Mouse (Mus musculus): ENCODE results near the gene Macf1.

The Macf1 gene

DNA sequence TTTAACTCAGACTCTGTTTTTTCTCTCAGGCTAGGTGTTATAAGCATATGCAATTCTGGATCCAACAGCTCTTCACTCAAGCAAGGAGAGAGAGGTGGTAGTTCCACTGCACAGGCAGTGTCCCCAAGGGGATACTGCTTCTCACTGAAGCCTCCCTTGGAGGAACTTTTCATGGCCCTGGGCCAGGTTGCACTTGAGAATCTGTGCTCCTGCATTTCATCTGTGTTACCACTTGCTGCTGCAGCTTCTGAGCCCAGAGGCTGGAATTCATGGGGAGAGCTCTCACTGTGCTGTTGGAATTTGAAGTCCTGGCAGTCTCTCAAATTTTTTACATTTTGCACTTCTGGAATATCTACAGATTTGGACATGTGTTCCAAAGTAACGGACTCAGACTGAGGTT lies 274.4 kb downstream of the Macf1 start:
- DNase-seq (ENCODE audit: low spot score in 2 of 2): no peak

DNA sequence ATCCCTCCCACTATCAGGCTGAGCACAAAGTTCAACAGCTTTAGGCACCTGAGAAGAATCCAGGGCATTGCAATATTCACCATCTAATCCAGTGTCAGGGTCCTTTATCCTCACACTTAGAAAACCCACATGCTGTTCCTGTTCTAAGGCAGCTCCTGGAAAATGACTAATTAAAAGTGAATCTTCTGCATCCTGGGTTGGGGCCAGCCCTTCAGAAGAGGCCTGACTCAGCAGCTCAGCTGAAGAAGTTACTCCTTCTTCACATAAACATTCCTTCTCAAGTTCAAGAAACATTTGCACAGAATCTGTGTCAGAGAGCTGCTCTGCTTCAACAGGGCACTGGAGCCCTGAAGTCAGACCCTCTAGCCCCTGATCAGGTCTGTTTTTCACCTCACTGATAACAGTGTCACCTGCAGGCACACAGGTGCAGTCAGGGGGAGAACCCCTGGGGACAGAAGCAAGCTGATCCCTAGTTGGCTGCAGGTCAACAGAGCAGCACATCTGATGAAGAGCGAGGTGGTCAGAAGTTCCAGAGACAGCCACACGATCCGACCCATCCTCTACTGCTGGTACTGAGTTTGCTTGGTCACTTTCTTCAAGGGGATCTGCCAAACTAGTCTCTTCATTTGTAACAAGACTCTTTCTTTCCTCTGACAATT lies 275.0 kb downstream of the Macf1 start:
- DNase-seq (ENCODE audit: low spot score in 2 of 2): no peak

DNA sequence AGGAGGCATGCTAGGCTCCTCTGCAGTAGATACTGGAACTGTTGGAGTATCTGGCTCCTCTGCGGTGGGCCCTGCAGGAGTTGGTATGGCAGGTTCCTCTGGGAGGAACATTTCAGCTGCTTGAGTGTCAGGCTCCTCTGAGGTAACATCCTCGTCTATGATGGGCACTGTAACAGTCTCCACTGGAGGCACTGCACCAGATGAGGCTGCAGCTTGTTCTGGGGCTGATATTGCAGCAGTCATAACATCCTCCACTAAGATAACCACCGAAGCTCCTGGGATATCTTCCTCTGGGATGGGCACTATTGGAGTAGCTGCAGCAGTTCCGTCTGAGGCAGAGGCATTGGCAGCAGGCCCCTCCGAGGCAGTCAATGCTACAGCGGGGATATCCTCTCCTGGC lies 276.4 kb downstream of the Macf1 start:
- no peak for DNase-seq (ENCODE audit: low spot score in 2 of 2)

DNA sequence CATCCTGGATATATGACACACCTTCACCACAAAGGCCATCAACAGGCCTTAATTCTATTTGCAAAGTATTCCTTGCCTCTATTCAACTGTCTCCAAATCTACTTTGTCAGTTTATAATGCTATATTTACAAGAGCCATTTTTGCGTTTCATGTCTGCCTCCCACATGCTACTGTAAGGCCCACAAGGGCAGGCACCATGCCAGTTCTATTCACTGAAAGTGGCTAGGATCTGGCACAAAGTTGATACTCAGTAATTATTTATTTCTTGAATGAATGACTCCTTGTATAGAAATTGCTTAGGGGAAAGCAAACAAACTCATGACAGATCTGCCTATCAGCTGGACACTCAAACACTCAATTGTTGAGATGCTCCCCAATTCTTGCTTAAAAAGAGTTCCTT lies 280.1 kb downstream of the Macf1 start:
- no peak for DNase-seq (ENCODE audit: low spot score in 2 of 2)

DNA sequence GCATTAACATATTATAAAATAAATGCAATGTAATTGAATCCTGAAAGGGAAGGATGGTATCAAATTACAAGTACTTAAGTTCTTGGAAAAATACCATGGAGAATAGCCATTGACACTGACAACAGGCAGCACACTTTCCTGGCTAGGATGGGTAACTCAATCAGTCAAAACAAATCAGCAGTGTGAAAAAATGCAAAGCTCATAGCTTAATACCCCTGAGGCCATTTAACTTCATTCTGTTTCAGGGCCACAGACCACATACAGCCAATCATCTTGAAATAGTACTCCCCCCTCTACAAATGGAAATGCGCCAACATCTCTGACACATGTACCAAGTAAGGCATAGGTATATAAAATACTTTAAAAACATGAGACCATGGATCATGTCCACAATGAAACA lies 281.9 kb downstream of the Macf1 start:
- no peak for DNase-seq (ENCODE audit: low spot score in 2 of 2)

DNA sequence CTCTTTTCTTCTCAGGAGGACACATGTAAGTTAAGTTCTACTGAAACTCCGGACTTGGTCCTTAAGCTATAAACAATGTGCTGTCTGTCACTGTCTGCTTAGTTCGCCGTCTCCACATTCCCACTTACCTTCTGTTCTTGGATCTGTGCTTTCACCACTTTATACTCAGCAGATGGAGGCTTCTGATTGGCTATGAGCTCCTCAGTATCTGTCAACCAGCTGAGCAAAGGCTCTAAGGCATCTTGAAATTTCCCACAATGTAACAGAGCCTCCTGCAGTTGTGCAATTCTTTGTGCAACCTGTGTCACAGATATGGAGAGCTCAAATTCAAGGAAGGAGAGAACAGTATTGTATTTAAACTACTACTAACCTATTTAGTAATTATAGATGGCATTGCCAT lies 282.9 kb downstream of the Macf1 start:
- DNase-seq (ENCODE audit: low spot score in 2 of 2): no peak

DNA sequence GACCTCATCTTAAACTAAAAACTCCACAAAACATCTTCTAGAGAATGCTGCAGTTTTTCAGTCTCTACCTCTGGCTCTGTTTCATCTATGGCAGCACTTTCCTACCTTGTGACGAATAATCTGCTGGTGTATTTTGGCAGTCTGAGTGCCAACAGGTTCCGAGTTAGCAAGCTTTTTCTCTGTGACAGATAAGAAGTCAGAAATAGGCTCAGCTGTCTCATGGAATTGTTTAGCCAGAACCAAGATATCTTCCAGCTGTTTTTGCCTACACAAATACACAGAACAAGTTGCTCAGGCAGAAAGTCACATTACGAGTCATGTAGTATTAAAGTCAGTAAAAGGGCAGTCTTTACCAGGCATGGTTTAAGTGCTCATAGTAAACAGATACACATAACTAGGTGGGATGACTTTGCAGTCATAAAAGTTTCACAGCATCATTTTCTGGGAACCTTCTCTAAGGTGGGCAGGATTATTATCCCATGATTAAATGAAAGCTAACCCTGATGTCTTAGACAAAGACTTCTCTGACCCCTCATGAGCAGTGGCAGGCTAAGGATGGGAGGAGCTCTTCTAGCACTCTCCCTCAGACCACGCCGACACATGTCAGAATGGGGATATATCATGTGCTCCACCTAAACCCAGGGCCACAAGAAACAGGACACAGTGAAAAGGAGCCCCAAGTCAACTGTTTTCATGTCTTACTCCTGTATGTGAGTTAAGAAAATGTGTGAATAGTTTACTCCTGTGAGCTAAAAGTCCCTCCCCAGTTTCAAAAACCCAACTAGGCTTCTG lies 286.3 kb downstream of the Macf1 start:
- DNase-seq (ENCODE audit: low spot score in 2 of 2): no peak

DNA sequence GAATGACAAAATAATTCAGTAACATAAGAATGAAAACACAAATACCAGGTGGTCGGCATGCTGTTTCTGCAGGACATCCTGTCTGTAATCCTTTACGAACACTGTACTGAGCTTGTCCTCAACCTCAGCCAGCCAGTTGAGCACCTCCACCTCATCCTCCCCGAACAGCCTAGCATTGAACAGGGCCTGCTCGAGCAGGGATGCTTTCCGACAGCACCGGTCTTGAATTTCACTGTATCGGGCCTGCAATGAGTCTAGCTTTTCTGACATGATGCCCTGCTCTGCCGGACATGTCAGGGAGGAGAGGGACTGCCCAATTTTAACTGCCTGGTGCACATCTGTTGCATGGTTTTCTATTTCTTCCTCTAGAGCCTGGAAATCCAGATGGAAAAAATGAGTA lies 287.1 kb downstream of the Macf1 start:
- no peak for DNase-seq (ENCODE audit: low spot score in 2 of 2)

DNA sequence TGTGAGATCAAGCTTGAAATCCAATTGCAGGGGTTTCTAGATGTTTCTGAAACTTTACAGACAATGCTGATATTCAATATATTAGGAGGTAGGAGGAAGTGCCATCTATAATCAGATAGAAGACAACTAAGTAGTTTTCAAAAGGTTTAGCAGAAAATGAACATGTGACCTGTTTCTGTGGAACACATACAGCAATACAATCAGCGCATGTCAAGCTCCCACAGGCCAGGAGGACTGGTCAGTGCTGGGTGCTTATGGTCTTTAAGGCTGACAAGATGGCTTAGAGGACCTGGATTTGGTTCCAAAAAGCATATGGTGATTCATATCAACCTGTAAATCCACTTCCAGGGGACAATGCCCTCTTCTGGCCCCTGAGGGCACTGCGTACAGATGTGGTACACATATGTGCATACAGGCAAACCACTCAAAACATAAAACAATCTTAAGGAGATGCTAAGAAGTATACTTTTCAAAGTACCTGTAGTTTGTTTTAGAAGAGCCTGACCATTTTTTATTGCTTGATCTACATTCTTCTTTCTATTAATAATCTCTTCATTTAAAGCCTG lies 288.6 kb downstream of the Macf1 start:
- DNase-seq (ENCODE audit: low spot score in 2 of 2): no peak

DNA sequence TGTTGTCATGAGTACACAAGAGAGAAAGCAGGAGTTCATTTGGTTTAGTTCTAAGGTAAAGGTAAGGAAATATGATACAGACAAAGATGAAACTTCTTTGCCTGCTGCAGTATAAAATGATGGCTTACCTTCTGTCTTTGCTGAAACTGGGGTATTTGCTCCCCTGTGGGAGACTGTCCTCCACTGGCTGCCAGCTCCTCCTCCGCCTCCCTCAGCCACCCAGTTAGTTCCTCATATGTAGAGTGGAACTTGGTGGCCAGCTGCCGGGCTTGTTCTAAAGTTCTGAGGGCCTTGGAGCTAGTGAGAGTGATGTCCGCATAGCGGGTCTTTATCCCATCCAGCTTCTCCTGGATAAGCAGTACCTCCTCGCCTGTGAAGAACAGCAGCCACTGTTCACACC lies 289.3 kb downstream of the Macf1 start:
- DNase-seq (ENCODE audit: low spot score in 2 of 2): no peak

DNA sequence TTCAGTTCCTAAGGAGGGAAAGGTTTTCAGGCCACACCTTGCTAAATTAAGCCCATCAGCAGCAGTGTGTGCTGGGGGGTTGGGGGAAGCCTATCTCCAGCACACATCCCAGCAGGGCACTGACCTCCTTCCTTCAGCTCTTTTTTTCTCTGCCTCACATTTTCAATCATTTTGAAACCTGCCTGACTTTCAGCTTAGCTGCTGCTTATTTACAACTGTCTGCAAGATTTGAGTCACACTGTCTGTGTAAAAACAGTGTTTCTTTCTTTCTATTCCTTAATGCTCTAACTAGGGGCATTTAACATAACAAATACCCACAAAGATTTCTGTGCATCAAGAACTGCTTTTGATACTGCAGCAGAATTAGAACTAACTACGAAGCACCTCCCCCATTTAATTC lies 289.9 kb downstream of the Macf1 start:
- no peak for DNase-seq (ENCODE audit: low spot score in 2 of 2)

DNA sequence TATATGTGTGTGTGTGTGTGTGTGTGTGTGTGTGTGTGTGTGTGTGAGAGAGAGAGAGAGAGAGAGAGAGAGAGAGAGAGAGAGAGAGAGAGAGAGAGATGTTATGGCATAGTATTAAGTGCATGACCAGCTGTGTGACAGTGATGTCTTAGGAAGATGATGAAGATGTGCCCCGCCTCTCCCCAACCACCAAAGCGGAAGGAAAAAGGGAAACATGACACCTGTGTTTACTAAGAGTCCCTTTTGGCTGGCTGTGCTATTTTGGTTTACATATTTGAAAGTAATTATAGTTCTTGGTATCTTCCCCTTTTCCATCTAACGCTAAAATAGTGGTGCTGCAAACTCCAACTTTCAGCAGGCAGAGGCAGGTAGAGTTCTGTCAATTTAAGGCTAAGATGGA lies 291.2 kb downstream of the Macf1 start:
- DNase-seq (ENCODE audit: low spot score in 2 of 2): no peak

DNA sequence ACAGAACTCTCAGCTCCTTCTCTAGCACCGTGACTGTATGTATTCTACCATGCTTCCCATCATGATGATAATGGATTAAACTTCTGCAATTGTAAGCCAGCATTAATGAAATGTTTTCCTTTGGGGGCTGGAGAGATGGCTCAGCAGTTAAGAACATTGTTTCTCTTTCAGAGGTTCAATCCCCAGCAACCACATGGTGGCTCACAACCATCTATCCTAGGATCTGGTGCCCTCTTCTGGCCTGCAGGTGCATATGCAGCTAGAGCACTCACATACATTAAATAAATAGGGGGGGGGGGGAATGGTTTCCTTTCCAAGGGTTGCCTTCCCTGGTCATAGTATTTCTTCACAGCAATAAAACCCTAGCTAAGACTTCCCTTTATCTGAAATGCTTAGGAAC lies 292.0 kb downstream of the Macf1 start:
- peak in 1 of 2 experiments; percentile 25 for DNase-seq (ENCODE audit: low spot score in 2 of 2)

DNA sequence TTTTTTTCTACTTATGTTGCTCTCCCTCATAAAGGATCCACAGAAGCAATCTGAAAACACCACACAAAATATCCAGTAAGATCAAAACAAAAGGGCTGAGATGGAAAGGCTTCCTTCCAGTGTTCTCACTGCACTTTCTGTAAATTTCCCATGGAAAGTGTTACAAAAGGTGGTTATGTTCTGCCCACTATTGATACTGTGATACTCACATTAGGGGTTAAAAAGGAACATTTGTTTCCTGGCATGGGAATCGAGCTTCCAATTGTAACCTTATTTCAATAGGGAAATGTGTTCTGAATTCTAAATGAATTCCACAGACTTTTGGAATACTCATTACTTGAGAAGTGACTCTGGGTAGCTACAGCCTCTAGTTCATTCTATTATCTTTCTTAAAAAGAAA lies 299.1 kb downstream of the Macf1 start:
- DNase-seq (ENCODE audit: low spot score in 2 of 2): no peak

DNA sequence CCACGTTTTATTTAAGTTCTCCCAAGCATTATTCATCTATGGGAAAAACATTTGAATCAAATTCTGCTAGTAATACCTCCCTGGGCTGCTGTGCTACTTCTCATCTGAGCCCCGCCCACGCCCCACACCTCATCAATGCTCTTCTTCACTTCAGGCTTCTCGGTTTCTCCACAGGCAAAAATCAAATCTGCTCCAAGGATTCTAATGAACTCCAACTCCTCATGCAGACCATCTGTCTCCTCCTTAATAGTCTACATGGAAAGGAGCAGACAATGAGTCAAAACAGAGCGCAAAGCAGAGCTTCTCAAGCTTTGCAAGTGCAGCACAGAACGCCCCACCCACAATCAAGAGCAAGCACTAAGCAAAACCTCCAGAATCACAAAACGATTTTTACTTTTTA lies 301.0 kb downstream of the Macf1 start:
- DNase-seq (ENCODE audit: low spot score in 2 of 2): no peak

DNA sequence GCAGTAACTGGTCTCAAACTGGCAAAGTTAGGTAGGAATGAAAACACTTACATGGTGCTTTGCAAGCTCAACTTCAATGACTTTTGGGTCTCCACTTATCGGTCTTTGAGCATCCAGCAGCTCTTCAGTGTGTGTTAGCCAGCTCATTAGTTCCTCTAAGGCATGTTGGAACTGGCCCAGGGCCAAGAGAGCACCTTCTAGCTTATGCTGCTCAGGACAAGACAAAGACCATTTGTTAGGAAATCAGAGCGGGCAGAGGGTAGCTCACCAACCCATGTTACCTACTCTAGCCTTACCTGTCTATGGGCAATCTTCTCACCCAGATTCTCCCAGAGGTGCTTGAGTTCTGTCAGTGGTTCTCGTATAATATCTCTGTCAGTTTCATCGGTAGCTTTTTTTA lies 302.1 kb downstream of the Macf1 start:
- no peak for DNase-seq (ENCODE audit: low spot score in 2 of 2)

DNA sequence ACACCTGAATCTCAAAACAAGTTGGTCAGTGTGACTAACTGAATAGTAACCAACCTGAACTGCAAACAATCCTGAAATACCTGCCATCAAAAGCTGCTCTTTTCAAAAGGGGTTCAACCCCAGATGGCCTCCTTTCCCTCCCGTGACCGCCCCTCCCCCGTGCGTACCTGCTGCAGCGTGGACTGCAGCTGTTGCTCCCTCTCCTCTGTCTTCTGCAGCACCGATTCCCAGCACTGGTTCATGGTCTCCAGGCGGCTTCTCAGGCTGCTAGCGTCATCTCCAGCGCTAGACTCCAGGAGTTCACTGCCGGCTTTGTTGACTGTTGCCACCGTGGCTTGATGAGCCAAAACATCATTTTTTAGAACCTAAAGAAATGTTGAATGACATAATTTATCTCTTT lies 302.6 kb downstream of the Macf1 start:
- no peak for DNase-seq (ENCODE audit: low spot score in 2 of 2)

DNA sequence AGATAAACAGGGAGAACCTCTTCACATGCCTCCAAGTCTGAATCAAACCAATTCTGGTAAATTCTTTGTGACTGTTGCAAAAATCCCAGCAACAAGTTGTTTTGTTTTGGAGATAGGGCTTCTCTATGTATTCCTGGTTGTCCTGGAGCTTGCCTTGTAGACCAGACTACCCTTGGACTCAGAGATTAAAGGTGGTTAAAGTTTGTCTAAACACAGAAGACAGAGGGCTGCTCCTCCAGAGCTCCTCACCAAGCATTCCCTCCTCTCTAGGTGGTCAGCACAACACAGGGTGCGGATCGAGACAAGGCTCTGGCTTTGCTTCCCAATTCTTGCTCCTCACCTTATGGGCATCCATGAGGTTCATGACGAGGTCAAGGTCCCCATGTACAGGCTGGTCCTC lies 308.1 kb downstream of the Macf1 start:
- DNase-seq (ENCODE audit: low spot score in 2 of 2): no peak

DNA sequence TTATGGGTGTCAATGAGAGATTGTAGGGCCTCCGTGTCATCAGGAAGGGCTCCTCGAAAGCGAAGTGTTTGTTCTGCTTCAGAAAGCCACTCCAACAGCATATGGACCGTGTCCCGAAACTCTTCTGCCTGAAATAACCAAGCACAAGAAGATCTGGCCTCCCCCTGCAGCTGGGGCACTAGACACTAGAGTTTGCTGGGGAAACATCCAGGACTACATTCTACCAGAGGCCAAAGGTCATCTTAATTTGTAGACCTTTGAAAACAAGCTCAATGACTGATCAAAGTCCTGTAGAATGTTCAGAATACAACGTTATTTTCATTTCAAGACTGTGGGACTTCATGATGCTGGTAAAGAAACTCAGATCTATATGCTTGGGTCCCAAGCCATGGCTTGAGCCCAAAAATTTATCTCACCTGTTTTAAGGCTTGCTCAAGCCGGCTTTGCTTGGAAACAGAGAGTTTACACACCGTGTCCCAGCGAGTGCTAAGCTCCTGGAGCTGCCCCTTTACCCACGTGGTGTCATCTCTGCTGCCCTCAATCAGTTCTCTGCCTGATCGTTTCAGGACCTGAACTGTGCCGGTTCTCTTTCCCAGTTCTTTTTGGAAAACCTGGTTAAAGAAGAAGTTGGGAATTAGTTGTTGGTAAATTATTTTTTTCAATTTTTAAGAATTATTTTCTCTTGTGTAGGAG lies 309.7 kb downstream of the Macf1 start:
- DNase-seq (ENCODE audit: low spot score in 2 of 2): no peak

DNA sequence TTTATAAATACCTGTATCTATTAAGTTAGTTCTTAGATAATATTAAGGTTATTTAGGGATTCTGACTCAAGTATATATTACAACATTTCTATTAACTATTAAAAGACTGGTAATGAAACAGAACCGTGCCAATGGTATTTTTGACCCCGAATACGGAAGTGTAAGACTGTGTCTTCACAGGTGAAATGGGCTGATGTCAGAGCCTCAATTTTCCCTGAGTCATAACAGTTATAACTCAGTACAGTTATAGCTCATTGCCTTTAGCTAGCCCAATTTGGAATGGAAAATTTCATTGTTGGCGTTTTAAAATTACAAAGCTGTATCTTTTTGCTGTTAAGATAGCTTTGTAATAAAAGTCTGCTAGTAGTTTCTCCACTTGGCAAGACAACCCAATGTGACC lies 320.6 kb downstream of the Macf1 start:
- no peak for DNase-seq (ENCODE audit: low spot score in 2 of 2)

DNA sequence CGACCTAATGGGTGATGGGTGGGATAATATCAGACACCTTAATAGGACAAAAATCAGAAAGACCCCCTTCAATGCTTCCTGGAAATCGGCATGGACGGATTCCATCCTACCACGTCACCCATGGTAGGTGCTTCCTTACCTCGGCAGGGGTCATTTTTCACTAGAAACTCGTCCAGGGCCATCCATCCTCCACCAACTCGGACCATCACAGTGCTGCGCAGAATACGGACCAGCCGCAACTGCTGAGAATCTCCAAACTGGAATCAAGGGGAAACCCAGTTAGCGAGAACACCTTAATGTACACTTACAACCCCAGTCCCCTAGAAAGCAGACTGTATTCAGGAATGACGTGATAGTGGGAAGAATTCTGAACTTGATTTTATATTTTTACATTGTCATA lies 323.4 kb downstream of the Macf1 start:
- DNase-seq (ENCODE audit: low spot score in 2 of 2): no peak

DNA sequence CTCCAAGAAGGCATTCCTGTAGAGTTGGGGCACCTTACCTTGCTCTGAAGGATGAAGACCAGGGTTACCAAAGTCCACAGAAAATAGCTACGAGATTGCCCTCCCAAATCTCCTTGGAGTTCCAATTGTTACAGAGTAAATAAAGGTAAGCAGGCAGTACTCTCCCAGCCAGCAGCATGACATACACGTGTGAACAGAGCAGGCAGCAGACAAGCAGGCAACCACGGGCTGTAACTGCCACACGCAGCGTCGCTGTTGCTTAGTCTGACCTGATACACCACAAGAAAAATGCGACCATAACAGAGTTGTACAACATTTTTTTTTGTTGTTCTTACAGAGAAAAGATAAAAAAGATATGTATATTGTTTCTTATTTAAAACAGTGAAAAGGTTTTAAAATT lies 325.5 kb downstream of the Macf1 start:
- DNase-seq (ENCODE audit: low spot score in 2 of 2): no peak

DNA sequence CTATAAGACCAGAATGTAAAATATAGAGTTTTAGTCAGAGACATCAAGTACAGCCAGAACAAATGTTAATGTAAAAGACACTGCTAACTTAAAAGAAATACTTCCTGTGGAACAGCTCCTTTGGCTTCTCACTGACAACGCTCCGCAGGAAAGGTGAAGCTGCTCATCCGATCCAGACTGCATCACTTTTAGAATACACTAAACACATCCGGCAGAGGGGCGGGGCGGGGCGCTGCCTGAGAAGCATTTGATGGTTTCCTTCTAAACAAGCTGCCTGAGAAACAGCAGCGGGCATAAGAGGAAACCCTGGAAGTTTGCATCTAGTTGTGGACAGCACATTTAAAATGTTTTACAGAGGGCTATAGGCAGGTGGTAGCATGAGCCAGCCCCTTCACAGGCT lies 328.2 kb downstream of the Macf1 start:
- no peak for DNase-seq (ENCODE audit: low spot score in 2 of 2)
